Mouse (Mus musculus): ENCODE results near the gene a. TPM values are rescaled to one million over a fixed set of nuclear protein-coding genes. Genes with fewer than 3 reads are reported as not detected.

Gene a
- polyA plus RNA-seq, 1 experiment from 2014 or later = 0.94 TPM

DNA sequence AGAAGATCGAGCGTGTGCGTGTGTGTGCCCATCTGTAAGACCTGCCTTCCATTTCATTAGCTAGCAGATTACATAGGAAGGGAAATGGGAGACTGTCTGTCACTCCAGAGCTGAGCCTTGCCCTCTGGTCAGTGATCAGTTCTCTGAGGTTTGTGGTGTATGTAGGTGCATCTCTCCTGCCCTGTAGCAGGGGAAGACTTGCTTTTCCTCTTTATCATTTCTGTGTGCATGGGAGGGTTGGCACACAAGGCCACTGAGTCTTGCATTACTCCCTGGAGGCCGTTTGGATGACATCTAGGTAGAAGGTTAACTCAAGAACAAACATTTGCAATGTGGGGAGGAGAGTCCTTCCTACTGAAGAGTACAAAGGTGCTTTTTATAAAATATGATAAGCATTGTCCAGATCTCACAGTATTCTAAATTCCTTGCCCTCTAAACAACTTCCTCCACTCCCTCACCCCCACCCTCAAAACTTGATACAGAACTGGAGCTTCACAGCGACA, 264.9 kb downstream of the a start:
- Histone ChIP-seq H3K27ac (ENCODE audit: low read length) (no peak overlapping the region), H3K4me2 (ENCODE audit: low read length) (no peak overlapping the region), H3K4me1 (replicated peaks; ENCODE audit: control insufficient read depth, insufficient read depth, low read length) (peaks cover 7% of the 10 kb centered on the region), H3K4me3 (replicated peaks; ENCODE audit: low read length) (no peak overlapping the region), H3K27me3 (replicated peaks; ENCODE audit: control insufficient read depth, insufficient read depth, low read length) (no peaks in the 10 kb centered on the region), H3K36me3 (ENCODE audit: control insufficient read depth, insufficient read depth) (peaks cover 7% of the 10 kb centered on the region; the same call in 1 of the 2 replicates), H3K9ac (replicated peaks; ENCODE audit: low read depth, low read length) (no peak overlapping the region), H3K9me3 (ENCODE audit: control insufficient read depth, low read length) (no peaks in the 10 kb centered on the region)
- 79% methylated on average over 5 of the region's 5 CpGs for WGBS
- ATAC-seq = no peak

DNA sequence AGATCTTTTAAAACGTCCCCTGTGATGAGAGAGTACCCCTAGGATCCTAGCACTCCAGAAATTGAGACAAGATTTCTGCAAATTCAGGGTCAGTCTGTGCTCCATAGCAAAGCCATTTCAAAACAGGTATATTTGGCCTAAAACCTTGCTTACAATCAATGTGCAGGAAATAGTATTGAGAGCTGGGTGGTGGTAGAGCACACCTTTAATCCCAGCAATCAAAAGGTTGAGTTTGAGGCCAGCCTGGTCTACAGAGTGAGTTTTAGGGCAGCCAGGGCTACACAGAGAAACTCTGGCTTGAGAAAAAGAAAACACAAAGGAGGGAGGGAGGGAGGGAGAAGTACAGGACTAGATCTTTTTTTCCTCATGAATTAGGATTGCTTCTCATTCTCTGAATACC, 266.2 kb downstream of the a start:
- Histone ChIP-seq H3K27ac (ENCODE audit: low read length) (no peak overlapping the region), H3K9ac (replicated peaks; ENCODE audit: low read depth, low read length) (no peak overlapping the region), H3K4me3 (replicated peaks; ENCODE audit: low read length) (no peak overlapping the region), H3K27me3 (replicated peaks; ENCODE audit: control insufficient read depth, insufficient read depth, low read length) (no peaks in the 10 kb centered on the region), H3K4me2 (ENCODE audit: low read length) (no peak overlapping the region), H3K9me3 (ENCODE audit: control insufficient read depth, low read length) (no peaks in the 10 kb centered on the region), H3K36me3 (ENCODE audit: control insufficient read depth, insufficient read depth) (peaks cover 12% of the 10 kb centered on the region), H3K4me1 (replicated peaks; ENCODE audit: control insufficient read depth, insufficient read depth, low read length) (no peaks in the 10 kb centered on the region)
- no peak for ATAC-seq
- WGBS = 68% methylated on average over 1 of the region's 1 CpGs

DNA sequence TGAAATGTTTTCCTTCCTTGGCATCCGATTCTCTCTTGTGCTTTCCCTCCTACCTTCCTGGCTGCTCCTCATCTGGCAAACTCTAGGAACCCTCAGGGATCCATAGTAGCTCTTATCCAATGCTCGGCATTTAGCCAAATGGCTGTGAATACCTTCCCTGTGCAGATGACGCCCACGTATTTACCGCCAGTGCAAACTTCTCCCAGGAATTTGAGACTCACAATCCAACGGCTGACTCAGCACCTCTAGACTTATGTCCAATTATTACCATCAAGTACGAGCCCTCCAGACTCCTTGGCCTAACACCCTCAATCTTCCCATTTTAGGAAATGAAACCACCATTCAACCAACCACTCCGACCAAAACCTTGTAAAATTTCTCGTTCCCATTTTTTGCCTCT, 279.8 kb downstream of the a start:
- Histone ChIP-seq H3K36me3 (ENCODE audit: control insufficient read depth, insufficient read depth) (peaks cover 7% of the 10 kb centered on the region; the same call in 1 of the 2 replicates), H3K27me3 (replicated peaks; ENCODE audit: control insufficient read depth, insufficient read depth, low read length) (no peaks in the 10 kb centered on the region), H3K4me1 (replicated peaks; ENCODE audit: control insufficient read depth, insufficient read depth, low read length) (peaks cover 20% of the 10 kb centered on the region), H3K9me3 (ENCODE audit: control insufficient read depth, low read length) (no peaks in the 10 kb centered on the region), H3K4me2 (ENCODE audit: low read length) (no peak overlapping the region), H3K9ac (replicated peaks; ENCODE audit: low read depth, low read length) (no peak overlapping the region), H3K4me3 (replicated peaks; ENCODE audit: low read length) (no peak overlapping the region), H3K27ac (ENCODE audit: low read length) (no peak overlapping the region)
- WGBS = 89% methylated on average over 9 of the region's 9 CpGs
- no peak for ATAC-seq

DNA sequence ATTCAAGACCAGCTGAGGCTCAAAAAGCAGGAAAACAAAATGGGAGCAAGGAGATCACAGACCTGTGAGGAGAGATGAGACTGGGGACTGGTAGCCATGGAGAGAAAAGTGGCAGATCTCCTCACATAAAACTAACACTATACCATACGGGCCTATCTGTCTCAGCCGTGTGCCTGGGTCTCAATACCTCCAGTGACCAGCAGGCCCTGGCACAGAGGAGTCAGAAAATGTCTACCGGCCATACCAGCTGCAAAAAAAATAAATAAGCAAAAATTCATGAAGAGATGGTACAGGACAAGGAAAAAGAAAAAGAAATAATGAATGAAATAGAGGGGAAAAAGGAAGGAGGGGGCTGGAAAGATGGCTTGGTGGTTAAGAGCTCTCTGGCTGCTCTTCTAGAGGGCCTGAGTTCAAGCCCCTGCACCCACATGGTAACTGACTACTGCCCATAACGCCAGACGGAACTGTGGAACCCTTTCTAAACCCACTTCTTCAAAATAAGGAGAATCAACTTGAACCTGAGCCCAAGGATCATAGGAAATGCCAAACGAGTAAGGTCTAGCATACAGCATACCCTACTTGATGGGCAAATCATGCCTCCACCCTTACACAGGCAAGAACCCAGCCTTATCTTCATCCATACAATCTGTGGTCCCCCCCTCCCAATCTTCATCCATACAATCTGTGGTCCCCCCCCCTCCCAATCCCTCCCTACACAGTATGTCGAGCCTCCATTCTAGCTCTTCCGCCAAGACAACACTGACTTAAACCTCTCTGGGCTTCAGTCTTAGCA, 281.3 kb downstream of the a start:
- peak overlapping the region; percentile 77; the same call in 1 of the 2 replicates for H3K4me2 ChIP-seq (ENCODE audit: low read length)
- H3K4me1 ChIP-seq (replicated peaks; ENCODE audit: control insufficient read depth, insufficient read depth, low read length) = peaks cover 20% of the 10 kb centered on the region

DNA sequence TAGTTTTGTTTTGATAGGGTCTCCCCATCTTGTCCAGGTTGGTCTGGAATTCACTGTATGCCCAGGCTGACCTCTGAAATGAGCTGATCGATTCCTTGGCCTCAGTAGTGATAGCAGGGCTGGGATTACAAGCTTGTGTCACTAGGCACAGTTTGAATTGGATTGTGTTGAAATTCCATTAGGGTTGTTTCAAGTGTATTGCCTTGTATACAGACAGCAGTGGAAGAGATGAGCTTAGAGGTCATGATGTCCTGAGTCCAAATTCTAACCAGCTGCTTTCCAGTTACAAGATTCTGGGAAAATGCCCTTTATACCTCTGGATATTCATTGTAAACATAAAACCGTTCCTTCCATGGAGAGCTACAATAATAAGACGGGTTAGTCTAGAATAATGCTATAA, 282.1 kb downstream of the a start:
- no peak for ATAC-seq
- no peaks in the 10 kb centered on the region for H3K27me3 ChIP-seq (replicated peaks; ENCODE audit: control insufficient read depth, insufficient read depth, low read length)
- WGBS = 10% methylated on average over 3 of the region's 3 CpGs
- H3K4me3 ChIP-seq (replicated peaks; ENCODE audit: low read length) = peak overlapping the region; percentile 87
- peak overlapping the region; percentile 77 for H3K4me2 ChIP-seq (ENCODE audit: low read length)
- no peaks in the 10 kb centered on the region for H3K36me3 ChIP-seq (ENCODE audit: control insufficient read depth, insufficient read depth)
- peaks cover 20% of the 10 kb centered on the region for H3K4me1 ChIP-seq (replicated peaks; ENCODE audit: control insufficient read depth, insufficient read depth, low read length)
- peak overlapping the region; percentile 91 for H3K9ac ChIP-seq (replicated peaks; ENCODE audit: low read depth, low read length)
- no peaks in the 10 kb centered on the region for H3K9me3 ChIP-seq (ENCODE audit: control insufficient read depth, low read length)
- no peak overlapping the region for H3K27ac ChIP-seq (ENCODE audit: low read length)

More for the DNA sequence above, 281.3 kb downstream of the a start:
- ATAC-seq = no peak
- H3K9ac ChIP-seq (replicated peaks; ENCODE audit: low read depth, low read length) = no peak overlapping the region
- H3K9me3 ChIP-seq (ENCODE audit: control insufficient read depth, low read length) = no peaks in the 10 kb centered on the region
- H3K4me3 ChIP-seq (replicated peaks; ENCODE audit: low read length) = no peak overlapping the region
- WGBS = 72% methylated on average over 8 of the region's 8 CpGs
- H3K36me3 ChIP-seq (ENCODE audit: control insufficient read depth, insufficient read depth) = peaks cover 3% of the 10 kb centered on the region; the same call in 1 of the 2 replicates
- no peak overlapping the region for H3K27ac ChIP-seq (ENCODE audit: low read length)
- no peaks in the 10 kb centered on the region for H3K27me3 ChIP-seq (replicated peaks; ENCODE audit: control insufficient read depth, insufficient read depth, low read length)

- Histone ChIP-seq H3K9ac (replicated peaks; ENCODE audit: low read depth, low read length) (peak within 1 kb of the TSS; percentile 91), H3K4me3 (replicated peaks; ENCODE audit: low read length) (peak within 1 kb of the TSS; percentile 87), H3K27ac (ENCODE audit: low read length) (peak within 1 kb of the TSS; percentile 87), H3K27me3 (replicated peaks; ENCODE audit: control insufficient read depth, insufficient read depth, low read length) (no peaks in the 10 kb centered on the region), H3K9me3 (ENCODE audit: control insufficient read depth, low read length) (no peaks in the 10 kb centered on the region), H3K36me3 (ENCODE audit: control insufficient read depth, insufficient read depth) (no peaks in the 10 kb centered on the region), H3K4me2 (ENCODE audit: low read length) (peak within 1 kb of the TSS; percentile 77), H3K4me1 (replicated peaks; ENCODE audit: control insufficient read depth, insufficient read depth, low read length) (peaks cover 20% of the 10 kb centered on the region)
- peak; percentile 97 for ATAC-seq
- WGBS = under 1% methylated on average over 56 of the region's 56 CpGs
These were observed 283.0 kb downstream of the a start, which contains the start of gene Ahcy for GRCm38 (mm10) chr2:155073978-155074765. TSS of gene Ahcy (minus strand) at chr2:155074497.

DNA sequence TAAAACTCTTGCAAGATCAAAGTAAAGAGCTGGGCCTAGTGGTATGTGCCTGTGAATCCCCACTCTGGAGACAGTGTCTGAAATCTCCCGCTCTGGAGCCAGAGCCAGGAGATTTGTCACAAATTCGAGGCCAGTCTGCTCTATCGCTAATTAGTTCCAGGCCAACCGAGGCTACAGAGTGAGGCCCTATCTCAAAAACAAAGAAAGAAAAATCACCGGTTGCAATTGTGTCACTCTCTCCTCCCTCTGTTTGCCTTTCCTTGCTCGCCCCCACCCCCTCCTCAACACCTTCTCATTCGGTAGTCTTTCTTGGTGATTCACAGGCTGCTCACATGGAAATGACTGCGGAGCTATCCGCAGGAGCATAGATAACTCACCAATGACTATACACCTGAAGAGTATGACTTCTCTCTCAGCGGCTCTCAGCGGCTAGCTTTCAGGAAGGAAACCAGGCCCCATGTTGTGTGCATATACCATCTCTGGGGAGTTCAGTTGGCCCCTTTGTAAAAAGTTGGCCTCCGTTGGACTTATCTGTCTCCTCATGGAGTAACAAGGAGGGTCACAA, 283.6 kb downstream of the a start:
- Histone ChIP-seq H3K36me3 (ENCODE audit: control insufficient read depth, insufficient read depth) (no peaks in the 10 kb centered on the region), H3K4me3 (replicated peaks; ENCODE audit: low read length) (peak overlapping the region; percentile 87), H3K27me3 (replicated peaks; ENCODE audit: control insufficient read depth, insufficient read depth, low read length) (no peaks in the 10 kb centered on the region), H3K9me3 (ENCODE audit: control insufficient read depth, low read length) (no peaks in the 10 kb centered on the region), H3K9ac (replicated peaks; ENCODE audit: low read depth, low read length) (peak overlapping the region; percentile 91), H3K4me2 (ENCODE audit: low read length) (peak overlapping the region; percentile 77), H3K27ac (ENCODE audit: low read length) (peak overlapping the region; percentile 87), H3K4me1 (replicated peaks; ENCODE audit: control insufficient read depth, insufficient read depth, low read length) (peaks cover 20% of the 10 kb centered on the region)
- peak; percentile 47; the same call in 1 of the 2 replicates for ATAC-seq
- 17% methylated on average over 12 of the region's 12 CpGs for WGBS

- Histone ChIP-seq H3K9me3 (ENCODE audit: control insufficient read depth, low read length) (no peaks in the 10 kb centered on the region), H3K27ac (ENCODE audit: low read length) (no peak overlapping the region), H3K36me3 (ENCODE audit: control insufficient read depth, insufficient read depth) (no peaks in the 10 kb centered on the region), H3K9ac (replicated peaks; ENCODE audit: low read depth, low read length) (no peak overlapping the region), H3K4me3 (replicated peaks; ENCODE audit: low read length) (no peak overlapping the region), H3K4me2 (ENCODE audit: low read length) (no peak overlapping the region), H3K4me1 (replicated peaks; ENCODE audit: control insufficient read depth, insufficient read depth, low read length) (peaks cover 20% of the 10 kb centered on the region), H3K27me3 (replicated peaks; ENCODE audit: control insufficient read depth, insufficient read depth, low read length) (no peaks in the 10 kb centered on the region)
- 92% methylated on average over 6 of the region's 6 CpGs for WGBS
- no peak for ATAC-seq
These were observed 284.4 kb downstream of the a start for GRCm38 (mm10) chr2:155075649-155076048.

Measured in forebrain, embryonic 16.5 days (tissue).